Mouse (Mus musculus) ES-Bruce4 (cell line): ENCODE measurements around the gene Gne.

Experiments used
- CTCF ChIP-seq: IDR thresholded peaks from one replicate; pipeline ENCODE4 v1.8.1; 2011; ENCODE audit warnings: low read depth, low read length
- POLR2A ChIP-seq: IDR thresholded peaks from one replicate; pipeline ENCODE4 v1.8.1; 2011; ENCODE audit warnings: low read length; ENCODE audit not compliant: insufficient read depth

DNA sequence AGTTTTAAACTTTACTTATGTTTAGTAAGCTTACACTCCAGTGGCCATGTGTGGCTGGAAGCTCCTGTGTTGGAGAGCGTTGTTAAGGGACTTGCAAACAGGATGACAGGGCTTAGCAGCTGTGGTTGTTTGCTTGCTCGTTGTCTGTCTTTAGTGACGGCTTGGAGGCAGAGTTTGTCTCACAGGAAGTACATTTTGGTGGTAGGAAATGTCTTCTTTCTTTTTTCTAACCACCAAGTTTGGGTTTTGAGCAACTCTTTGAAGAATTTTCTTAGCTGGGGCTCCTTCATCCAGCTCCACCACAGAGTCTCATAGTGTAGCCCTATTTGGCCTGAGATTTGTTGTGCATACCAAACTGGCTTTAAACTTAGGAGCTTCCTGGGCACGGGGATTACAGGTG lies 61.7 kb downstream of the Gne start:
- TF ChIP-seq CTCF = no peak
- TF ChIP-seq POLR2A = no peak
